Mouse (Mus musculus): ENCODE measurements around the gene Narfl.
"Not testable (repeated sequence)": the region's sequence is repeated elsewhere in the genome, so short reads cannot be mapped to it uniquely, and the experiment has no call there.

Narfl gene

GRCm38 (mm10) chr17:25807452-25807851 lies 33.9 kb downstream of the Narfl start:
- not testable (repeated sequence) for DNase-seq

GRCm38 (mm10) chr17:25808028-25808427 lies 34.5 kb downstream of the Narfl start:
- no peak for DNase-seq

DNA sequence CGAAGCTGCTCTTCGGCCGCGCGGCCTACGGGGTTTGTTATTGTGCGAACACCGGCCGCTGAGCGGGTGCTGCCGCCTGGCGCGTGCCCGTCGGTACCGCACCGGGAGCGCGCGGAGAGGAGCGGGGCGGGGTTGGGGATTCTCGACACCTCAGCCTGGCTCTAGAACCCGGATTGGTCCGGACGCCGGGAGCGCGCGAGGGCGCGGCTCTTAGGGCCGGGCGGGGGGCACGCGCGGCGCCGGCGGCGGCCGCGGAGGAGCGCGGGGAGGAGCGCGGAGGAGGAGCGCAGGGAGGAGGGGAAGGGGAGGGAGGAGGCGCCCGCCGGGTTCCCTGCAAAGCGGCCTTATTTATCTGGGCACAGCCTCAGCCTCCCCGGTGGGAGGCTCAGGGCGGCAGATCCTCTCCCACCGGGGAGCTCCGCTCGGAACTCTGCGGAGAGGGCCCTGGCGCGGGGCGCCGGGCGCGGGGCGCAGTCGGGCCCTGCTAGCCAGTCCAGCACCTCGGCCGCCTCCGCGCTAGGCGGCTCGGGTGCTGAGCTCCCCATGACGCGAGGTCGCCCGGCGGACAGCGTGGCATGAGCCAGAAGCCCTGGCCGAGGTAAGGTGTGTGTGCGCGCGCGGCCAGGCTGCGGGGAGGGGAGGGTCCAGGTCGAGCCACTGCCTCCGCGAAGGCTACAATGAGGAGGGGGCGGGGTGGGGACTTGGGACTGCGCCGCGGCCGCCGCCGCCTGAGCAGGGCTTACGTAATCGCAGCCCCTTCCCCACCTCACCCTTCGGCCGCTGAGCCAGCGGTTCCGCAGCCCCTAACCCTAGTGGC lies 35.4 kb downstream of the Narfl start, which contains the start of gene Fbxl16:
Fbxl16 (plus strand) TSS at position 297 of the 817 bp plus-strand sequence.
- no peak for DNase-seq

GRCm38 (mm10) chr17:25809606-25810340 lies 36.2 kb downstream of the Narfl start:
- no peak for DNase-seq

DNA sequence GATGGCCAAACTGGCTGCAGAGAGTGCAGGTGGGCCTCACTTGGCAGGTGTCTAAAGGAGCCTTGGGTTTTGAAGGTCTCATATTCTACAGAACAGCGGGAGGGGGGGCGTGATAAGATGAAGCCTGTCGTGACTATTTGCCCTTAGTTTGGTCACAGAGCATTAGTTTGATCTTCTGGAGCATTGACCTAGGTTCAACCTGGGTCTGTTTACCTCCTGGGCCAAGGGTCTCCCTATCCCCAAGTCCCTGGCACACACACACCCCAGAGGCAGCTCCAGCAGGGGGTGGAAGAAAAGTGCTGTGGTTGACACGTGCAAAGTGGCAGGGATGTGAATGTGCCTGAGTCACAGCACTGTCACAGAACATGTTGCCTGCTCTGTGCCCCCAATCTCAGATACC lies 37.3 kb downstream of the Narfl start:
- no peak for DNase-seq

DNA sequence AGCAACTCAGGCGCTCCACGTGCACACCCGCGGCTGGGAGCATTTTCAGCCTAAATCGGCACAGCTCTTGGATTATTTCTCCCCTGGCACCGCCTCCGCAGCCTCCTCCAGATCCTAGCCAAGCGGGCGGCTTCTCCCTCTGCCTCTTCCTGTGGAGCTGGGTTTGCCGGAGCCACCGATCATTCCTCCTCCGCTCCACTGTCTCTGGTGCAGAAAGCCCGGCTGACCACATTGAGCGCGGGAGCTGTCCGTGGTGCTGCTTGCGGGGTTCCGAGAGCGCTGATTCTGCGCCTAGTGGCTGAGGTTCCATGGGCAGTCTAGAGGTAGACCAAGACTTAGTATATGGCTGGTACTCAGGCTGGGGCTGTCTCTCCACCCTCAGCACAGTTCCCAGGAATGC lies 39.9 kb downstream of the Narfl start:
- DNase-seq = peak; percentile 80

GRCm38 (mm10) chr17:25817662-25818061 lies 44.1 kb downstream of the Narfl start:
- DNase-seq = no peak

DNA sequence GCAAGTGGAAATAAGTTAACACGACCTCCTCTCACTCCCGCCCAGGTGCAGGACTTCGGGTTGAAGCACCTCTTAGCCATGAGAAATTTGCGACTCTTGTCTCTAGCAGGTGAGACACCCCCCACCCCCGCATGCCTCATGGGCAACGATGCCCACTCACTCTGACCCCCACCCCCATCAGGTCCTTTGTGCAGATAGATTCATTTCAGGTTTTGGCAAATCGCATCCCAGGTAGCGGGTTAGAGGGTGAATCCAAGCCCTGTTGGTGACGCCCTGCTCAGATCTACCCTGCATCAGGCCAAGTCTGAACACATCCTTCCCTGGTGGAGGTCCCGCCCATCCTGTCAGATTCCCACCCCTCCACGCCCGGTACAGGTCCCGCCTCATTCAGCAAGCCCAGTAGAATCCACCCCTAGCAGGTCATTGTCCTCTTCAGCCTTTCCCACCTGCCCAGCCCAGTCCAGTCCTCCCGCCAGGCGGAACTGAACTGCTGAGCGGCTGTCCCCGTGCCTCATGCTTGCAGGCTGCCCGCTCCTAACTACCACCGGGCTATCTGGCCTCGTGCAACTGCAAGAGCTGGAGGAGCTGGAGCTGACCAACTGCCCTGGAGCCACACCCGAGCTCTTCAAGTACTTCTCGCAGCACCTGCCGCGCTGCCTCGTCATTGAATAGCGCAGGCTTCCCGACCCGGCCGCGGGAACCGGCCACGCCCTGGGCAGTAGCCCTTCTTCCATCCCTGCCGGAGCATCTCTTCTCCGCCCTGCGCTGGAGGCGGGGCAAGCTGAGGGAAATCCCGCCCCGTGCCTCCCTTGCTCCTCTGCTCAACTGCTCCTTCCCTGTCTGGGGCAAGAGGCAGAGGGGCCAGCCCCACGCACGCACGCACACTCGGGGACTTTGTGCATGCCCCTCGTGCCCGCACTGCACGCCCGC lies 45.5 kb downstream of the Narfl start:
- no peak for DNase-seq

DNA sequence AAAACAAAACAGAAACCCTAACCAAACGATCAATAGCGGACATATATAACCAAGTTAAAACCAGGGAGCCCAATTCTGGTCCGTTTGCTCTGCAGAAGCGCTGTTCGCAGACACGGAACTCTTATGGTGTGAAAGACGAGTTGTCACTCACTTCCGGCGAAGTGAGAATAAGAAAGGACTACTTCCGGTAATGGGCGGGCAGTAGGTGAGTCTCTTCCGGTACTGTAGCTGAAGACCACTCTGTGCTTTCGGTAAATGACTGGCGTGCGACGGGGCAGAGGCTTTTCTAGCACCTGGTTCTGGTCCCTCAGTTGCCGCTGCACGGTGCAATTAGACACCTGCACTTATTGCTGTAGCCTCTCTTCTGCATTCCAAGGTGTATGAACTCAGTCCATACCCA lies 49.9 kb downstream of the Narfl start, which contains the start of gene Wdr24:
Wdr24 (plus strand) TSS at position 176 of the 400 bp plus-strand sequence.
- peak; percentile 83 for DNase-seq

GRCm38 (mm10) chr17:25824362-25825142 lies 51.0 kb downstream of the Narfl start:
- DNase-seq = no peak

- no peak for DNase-seq
Measured at GRCm38 (mm10) chr17:25825311-25825710, 51.7 kb downstream of the Narfl start.

- DNase-seq = no peak
Measured at GRCm38 (mm10) chr17:25825984-25826570, 52.5 kb downstream of the Narfl start.

DNA sequence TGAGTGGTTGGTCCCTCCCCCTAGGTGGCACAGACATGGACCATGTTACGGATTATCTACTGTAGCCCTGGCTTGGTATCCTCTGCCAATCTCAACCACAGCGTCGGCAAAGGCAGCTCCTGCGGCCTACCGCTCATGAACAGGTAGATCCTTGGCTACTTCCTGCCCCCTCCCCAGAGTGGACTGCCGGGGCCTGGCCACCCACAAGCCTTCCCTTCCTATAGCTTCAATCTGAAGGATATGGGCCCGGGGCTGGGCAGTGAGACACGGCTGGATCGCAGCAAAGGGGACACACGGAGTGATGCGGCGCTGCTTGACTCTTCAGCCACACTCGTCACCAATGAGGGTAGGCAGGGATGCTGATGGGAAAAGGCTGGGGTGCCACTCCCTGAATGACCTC lies 53.4 kb downstream of the Narfl start:
- no peak for DNase-seq

DNA sequence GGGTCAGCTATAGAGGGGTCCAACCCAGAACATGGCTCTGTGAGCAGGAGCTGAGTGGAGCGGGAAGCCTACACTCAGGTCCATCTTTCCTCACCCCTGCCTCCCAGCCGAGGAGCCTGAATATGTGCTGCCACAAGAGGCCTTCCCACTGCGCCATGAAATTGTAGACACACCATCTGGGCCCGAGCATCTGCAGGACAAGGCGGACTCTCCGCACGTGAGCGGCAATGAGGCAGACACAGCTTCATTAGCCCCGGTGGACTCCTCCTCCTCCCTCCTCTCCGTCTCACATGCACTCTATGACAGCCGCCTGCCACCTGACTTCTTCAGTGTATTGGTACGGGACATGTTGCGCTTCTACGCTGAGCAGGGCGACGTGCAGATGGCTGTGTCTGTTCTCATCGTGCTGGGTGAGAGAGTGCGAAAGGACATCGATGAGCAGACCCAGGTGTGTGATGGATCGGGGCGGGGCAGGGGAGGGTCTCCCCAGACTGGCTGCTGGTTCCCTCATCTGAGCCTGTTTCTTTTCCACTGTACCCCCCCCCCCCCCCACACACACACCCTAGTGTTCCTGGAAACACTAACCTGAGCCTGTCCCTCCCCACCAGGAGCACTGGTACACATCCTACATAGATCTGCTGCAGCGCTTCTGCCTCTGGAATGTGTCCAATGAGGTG lies 54.1 kb downstream of the Narfl start:
- DNase-seq = no peak

- peak; percentile 41 for DNase-seq
Measured at GRCm38 (mm10) chr17:25828223-25828594, 54.6 kb downstream of the Narfl start.

GRCm38 (mm10) chr17:25828712-25829557 lies 55.4 kb downstream of the Narfl start, which contains the start of gene Jmjd8:
Gene Jmjd8, plus strand, starts transcription at chr17:25828867.
- peak; percentile 78 for DNase-seq

- DNase-seq = no peak
Measured at GRCm38 (mm10) chr17:25829558-25830017, 56.0 kb downstream of the Narfl start.

DNA sequence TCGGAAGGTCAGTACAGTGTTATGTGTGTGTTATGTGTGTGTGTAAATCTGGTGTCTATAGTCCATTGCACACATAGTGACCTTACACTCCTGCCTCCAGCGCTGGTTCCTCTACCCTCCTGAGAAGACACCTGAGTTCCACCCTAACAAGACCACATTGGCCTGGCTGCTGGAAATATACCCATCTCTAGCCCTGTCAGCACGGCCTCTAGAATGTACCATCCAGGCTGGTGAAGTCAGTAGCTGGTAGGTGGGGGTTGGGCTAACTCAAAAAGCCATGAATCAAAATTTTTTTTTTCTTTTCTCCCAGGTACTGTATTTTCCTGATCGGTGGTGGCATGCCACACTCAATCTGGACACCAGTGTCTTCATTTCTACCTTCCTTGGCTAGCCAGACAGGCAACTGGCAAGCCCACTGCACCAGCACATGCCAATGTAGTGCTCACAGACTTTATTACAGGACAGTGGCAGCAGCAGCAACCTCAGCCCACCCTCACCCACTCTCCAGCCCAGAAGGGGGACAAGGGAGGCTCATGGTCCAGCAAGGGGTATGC lies 56.7 kb downstream of the Narfl start:
- no peak for DNase-seq

DNA sequence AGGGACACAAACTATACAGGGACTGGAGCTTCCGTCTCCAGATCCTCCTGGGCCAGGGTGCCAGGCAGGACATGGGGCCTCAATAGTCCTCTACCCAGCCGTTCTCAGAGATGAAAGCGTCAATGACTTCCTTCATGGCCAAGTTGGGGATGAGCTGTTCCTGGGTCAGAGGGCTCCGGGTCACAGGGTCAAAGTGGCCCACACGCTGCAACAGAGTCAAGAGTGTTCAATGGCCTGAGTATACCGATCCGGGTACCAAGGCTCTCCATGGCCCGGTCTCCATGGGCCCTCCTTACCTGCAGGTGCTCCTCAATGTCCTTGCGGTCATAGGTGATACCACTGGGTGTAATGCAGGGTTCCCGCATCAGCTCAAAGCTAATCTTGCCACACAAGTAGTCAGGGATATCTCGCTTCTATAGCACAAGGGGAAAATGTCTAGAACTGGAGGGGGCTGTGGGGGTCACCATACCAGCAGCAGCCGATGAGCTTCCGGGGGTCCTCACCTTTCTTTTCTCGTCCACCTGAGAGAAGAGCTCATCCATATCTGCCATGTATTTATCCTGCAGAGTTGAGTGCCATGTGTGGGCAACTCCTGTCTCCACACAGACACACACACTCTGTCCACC lies 57.3 kb downstream of the Narfl start:
- DNase-seq = no peak
